Mouse (Mus musculus) spleen, adult 18-20 months (tissue): ENCODE results near the gene Mfsd4a.
A peak's percentile ranks its signal among the peaks of the same experiment; 100 is the strongest.

Source experiments
- DNase-seq, 2 experiments: peaks; one replicate each; pipeline ENCODE4 v3.0.0; 2022; ENCODE audit warnings: mixed read lengths in 2 of 2

Mfsd4a gene

GRCm38 (mm10) chr1:132065475-132066172 lies 2.2 kb downstream of the Mfsd4a start:
- DNase-seq, result no peak

GRCm38 (mm10) chr1:132065001-132065400 lies 2.9 kb downstream of the Mfsd4a start:
- no peak for DNase-seq

- DNase-seq, result no peak
Observed at GRCm38 (mm10) chr1:132063096-132063495, 4.8 kb downstream of the Mfsd4a start.

GRCm38 (mm10) chr1:132061750-132062541 lies 5.9 kb downstream of the Mfsd4a start:
- no peak for DNase-seq

- no peak for DNase-seq
Observed at GRCm38 (mm10) chr1:132060036-132060769, 7.7 kb downstream of the Mfsd4a start.

GRCm38 (mm10) chr1:132058558-132058957 lies 9.3 kb downstream of the Mfsd4a start:
- DNase-seq, result no peak

GRCm38 (mm10) chr1:132055054-132055664 lies 12.7 kb downstream of the Mfsd4a start:
- no peak for DNase-seq

GRCm38 (mm10) chr1:132054387-132054786 lies 13.5 kb downstream of the Mfsd4a start:
- no peak for DNase-seq

GRCm38 (mm10) chr1:132051746-132052145 lies 16.1 kb downstream of the Mfsd4a start:
- DNase-seq, result no peak

- peak; percentile 49 to 73 for DNase-seq
Observed at GRCm38 (mm10) chr1:132046143-132046735, 21.6 kb downstream of the Mfsd4a start.

- DNase-seq, result no peak
Observed at GRCm38 (mm10) chr1:132043759-132044158, 24.1 kb downstream of the Mfsd4a start.

GRCm38 (mm10) chr1:132040201-132040621 lies 27.7 kb downstream of the Mfsd4a start:
- no peak for DNase-seq

- DNase-seq, result no peak
Observed at GRCm38 (mm10) chr1:132038753-132039152, 29.1 kb downstream of the Mfsd4a start.

GRCm38 (mm10) chr1:132037746-132038145 lies 30.1 kb downstream of the Mfsd4a start:
- no peak for DNase-seq

- no peak for DNase-seq
Observed at GRCm38 (mm10) chr1:132032172-132032571, 35.7 kb downstream of the Mfsd4a start.

- no peak for DNase-seq
Observed at GRCm38 (mm10) chr1:132030574-132030973, 37.3 kb downstream of the Mfsd4a start.

GRCm38 (mm10) chr1:132028413-132028812 lies 39.4 kb downstream of the Mfsd4a start:
- no peak for DNase-seq

- no peak for DNase-seq
Observed at GRCm38 (mm10) chr1:132027978-132028377, 39.9 kb downstream of the Mfsd4a start.

- no peak for DNase-seq
Observed at GRCm38 (mm10) chr1:132026925-132027646, 40.8 kb downstream of the Mfsd4a start.

GRCm38 (mm10) chr1:132022107-132022506 lies 45.8 kb downstream of the Mfsd4a start:
- DNase-seq, result no peak

- DNase-seq, result no peak
Observed at GRCm38 (mm10) chr1:132019876-132020275, 48.0 kb downstream of the Mfsd4a start.

GRCm38 (mm10) chr1:132016691-132017090 lies 51.2 kb downstream of the Mfsd4a start:
- no peak for DNase-seq
